Mouse (Mus musculus): ENCODE data around the gene Mmadhc.
A peak's percentile ranks its signal among the peaks of the same experiment; 100 is the strongest.

The Mmadhc gene

DNA sequence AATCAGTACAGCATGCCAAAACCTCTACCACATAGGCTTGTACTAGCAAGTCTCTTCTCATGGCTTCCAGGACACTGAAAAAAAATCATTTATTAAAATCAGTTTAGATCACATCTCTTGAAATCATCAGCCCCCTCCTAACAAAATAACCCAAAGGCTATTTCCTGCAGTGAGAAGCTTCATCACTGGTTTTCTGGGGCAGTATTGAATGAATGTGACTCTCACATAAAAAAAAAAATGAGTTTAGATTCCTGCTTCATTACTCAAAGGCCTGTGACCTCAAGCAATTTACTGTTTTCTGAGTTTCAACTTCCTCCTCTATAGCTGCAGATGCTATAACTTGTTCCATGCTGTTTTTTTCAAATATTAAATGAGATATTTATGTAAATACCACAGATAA, 29.6 kb downstream of the Mmadhc start:
- peak in 1 of 2 experiments; percentile 69 for DNase-seq (ENCODE audit: inconsistent age in 2 of 2, low spot score in 1 of 2)

DNA sequence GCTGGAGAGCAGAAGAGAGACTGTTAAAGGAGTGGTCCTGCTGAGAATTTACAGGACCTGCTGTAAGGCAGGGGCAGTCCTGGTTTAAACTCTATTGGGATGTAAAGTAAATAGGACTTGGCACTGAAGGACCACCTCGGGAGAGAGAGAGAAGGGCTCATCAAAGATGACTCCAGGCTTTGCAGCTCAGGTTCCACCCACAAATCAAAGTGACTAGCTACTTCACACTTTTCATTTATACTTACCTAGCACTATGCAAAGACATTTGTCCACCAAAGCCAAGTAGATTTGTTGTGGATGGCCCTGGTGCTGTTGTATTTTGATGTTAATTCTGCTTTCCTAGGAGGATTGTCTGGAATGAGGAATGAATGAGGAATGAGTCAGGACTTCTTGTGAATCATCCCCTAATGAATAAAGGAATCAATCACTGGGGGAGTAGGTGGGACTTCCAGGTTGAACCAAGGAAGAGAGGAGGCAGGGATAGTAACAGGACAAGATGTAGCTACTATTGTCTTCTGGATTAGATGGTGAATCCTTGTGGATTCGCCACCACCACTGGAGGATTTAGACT, 31.3 kb downstream of the Mmadhc start:
- peak in 1 of 2 experiments; percentile 44 for DNase-seq (ENCODE audit: inconsistent age in 2 of 2, low spot score in 1 of 2)

GRCm38 (mm10) chr2:50264059-50264458, 32.5 kb downstream of the Mmadhc start:
- DNase-seq (ENCODE audit: inconsistent age in 2 of 2, low spot score in 1 of 2) = no peak

DNA sequence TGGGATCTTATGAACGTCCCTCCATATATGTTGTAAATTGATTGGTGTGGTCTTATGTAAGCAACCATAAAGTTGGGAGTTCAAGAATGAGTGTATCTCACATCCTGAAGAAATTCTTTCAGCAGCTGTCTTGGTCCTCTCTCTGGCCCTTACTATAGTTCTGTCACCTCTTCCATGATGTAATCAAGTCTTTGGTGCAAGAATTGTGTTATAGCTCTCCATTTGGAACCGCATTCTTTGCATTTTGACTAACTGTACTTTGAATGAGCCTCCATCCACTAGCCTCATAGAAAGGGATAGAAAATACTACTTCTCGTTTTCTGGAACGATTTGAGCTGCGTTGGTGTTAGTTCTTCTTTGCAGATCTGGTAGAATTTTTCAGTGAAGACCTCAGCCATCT, 41.6 kb downstream of the Mmadhc start:
- DNase-seq (ENCODE audit: inconsistent age in 2 of 2, low spot score in 1 of 2) = no peak

GRCm38 (mm10) chr2:50248551-50248950, 48.0 kb downstream of the Mmadhc start:
- DNase-seq (ENCODE audit: inconsistent age in 2 of 2, low spot score in 1 of 2) = no peak

DNA sequence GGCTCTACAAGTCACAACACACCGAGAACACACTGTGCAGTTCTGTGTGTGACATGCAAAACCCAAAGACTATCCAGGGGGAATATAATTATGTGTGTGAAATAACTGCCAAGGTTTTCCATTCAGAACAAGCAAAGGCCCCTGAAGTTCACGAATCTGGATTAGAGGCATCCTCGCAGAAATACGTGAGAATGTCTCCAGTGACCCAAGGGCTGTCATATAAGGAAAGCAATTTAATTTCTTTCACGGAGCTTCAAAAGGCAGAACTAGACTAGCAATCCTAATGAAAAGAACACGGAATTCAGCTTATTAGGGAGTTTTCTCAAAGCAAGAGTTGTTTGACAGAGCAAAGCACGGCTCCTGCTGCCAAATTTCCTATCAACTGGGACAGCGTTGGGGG, 63.1 kb downstream of the Mmadhc start:
- no peak for DNase-seq (ENCODE audit: inconsistent age in 2 of 2, low spot score in 1 of 2)
